Mouse (Mus musculus) liver, postnatal 0 days (tissue): ENCODE data around the gene Gm9922. TPM values are rescaled to one million over a fixed set of nuclear protein-coding genes. Genes with fewer than 3 reads are reported as not detected.

Source experiments
- ATAC-seq: fragments of 200-750 bp; cut with Nextera tagmentation; 2 replicates; pipeline ENCODE4 v1.8.0; 2017; ENCODE audit warnings: mild to moderate bottlenecking, moderate library complexity
- DNase-seq: peaks from one replicate; pipeline ENCODE4 v3.0.0-alpha.2; 2016
- H3K27ac ChIP-seq: fragments of 300-500 bp; sonication (generic); 2 replicates; pipeline ENCODE4 v1.5.1; 2014; ENCODE audit warnings: antibody characterized with exemption, moderate library complexity, mild to moderate bottlenecking, low read depth
- H3K27me3 ChIP-seq: fragments of 300-500 bp; sonication (generic); 2 replicates; pipeline ENCODE4 v1.6.1; 2014; ENCODE audit warnings: low read length, control low read depth, mixed read lengths; ENCODE audit not compliant: insufficient read depth
- H3K36me3 ChIP-seq: fragments of 300-500 bp; sonication (generic); replicated peaks from 2 replicates; pipeline ENCODE4 v1.6.1; 2014; ENCODE audit warnings: mild to moderate bottlenecking, control low read depth, low read length, moderate library complexity, mixed read lengths; ENCODE audit not compliant: insufficient read depth
- H3K4me1 ChIP-seq: fragments of 300-500 bp; sonication (generic); 2 replicates; pipeline ENCODE4 v1.6.1; 2014; ENCODE audit warnings: antibody characterized with exemption, mild to moderate bottlenecking, control low read depth; ENCODE audit not compliant: insufficient read depth
- H3K4me2 ChIP-seq: fragments of 300-500 bp; sonication (generic); 2 replicates; pipeline ENCODE4 v1.6.1; 2014; ENCODE audit warnings: low read depth, mild to moderate bottlenecking, low read length, moderate library complexity, mixed read lengths
- H3K4me3 ChIP-seq: fragments of 300-500 bp; sonication (generic); 2 replicates; pipeline ENCODE4 v1.5.1; 2014; ENCODE audit warnings: low read depth, low read length
- H3K9ac ChIP-seq: fragments of 300-500 bp; sonication (generic); replicated peaks from 2 replicates; pipeline ENCODE4 v1.6.1; 2014; ENCODE audit warnings: mild to moderate bottlenecking, moderate library complexity
- H3K9me3 ChIP-seq: fragments of 300-500 bp; sonication (generic); 2 replicates; pipeline ENCODE4 v1.6.1; 2016; ENCODE audit warnings: mild to moderate bottlenecking, control low read depth, low read length, mixed read lengths
- CTCF ChIP-seq: sonication (generic); IDR thresholded peaks from 2 replicates; pipeline ENCODE4 v1.5.1; 2016; ENCODE audit warnings: antibody characterized with exemption, low read depth
- EP300 ChIP-seq: IDR thresholded peaks from 2 replicates; pipeline ENCODE4 v1.6.1; 2016; ENCODE audit warnings: antibody characterized with exemption, low read depth, mild to moderate bottlenecking
- WGBS: fragments of 180-500 bp; shearing (Covaris S2); extraction: QIAGEN DNeasy Blood & Tissue Kit; methylation state at CpG from one replicate; pipeline ENCODE4 v1.1.7; 2014; ENCODE audit not compliant: insufficient replicate concordance; 5-methylcytosine and 5-hydroxymethylcytosine counted together
- polyA plus RNA-seq: library from polyadenylated mRNA; unstranded; fragments of >200 nt; fragmentation: Nextera tagmentation; extraction: Ambion mirVana; gene quantifications from 2 replicates; pipeline ENCODE4 v1.2.1, GENCODE M21; 2015

Gm9922 gene
- polyA plus RNA-seq, 1 experiment from 2014 or later, result not detected

DNA sequence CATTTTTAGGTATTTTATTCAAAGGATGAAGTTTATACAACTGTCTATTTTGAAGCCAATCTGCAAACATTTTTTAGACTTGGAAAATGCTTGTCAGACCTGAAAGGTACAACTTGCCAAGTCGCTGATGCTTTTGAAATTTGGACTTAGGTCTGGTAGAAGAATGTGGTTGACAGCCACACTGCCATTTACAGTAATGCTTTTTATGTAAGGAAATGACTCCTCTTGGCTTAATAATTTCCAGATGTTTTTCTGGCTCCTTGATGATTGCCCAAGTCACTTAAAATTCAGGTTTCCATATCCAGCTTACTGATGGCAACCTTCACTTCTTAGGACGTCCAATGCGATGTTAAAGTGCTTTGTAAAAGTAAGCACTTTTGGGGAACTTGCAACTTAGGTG is 17.0 kb upstream of the Gm9922 start:
- Histone ChIP-seq H3K27me3 (no peaks in the 10 kb centered on the region), H3K27ac (no peak overlapping the region), H3K9ac (no peak overlapping the region), H3K36me3 (no peaks in the 10 kb centered on the region), H3K9me3 (no peaks in the 10 kb centered on the region), H3K4me2 (no peak overlapping the region), H3K4me1 (no peaks in the 10 kb centered on the region), H3K4me3 (no peak overlapping the region)
- WGBS, result 78% methylated on average over 3 of the region's 3 CpGs
- ATAC-seq (no peak), DNase-seq (no peak)
- TF ChIP-seq EP300 (no peak), CTCF (no peak)

DNA sequence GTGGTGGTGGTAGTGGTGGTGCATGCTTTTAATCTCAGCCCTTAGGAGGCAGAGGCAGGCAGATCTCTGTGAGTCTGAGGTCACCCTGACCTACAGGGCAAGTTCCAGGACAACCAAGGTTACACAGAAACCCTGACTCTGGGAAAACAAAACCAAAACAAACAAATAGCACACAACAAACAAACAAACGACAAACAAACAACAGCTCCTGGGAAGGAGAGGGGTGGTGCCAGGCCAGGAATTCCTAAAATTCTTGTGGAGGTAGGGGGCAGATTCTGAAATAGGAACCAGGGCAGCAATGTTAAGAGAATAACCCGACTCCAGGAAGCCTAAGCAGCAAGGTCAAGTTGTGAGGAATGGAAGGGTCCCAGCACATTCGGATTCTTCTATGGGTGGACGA is 7.9 kb upstream of the Gm9922 start:
- H3K4me3 ChIP-seq, result no peak overlapping the region
- no peak overlapping the region for H3K27ac ChIP-seq
- H3K4me2 ChIP-seq, result no peak overlapping the region
- ATAC-seq (no peak), DNase-seq (no peak)
- H3K9me3 ChIP-seq, result no peaks in the 10 kb centered on the region
- H3K36me3 ChIP-seq, result no peaks in the 10 kb centered on the region
- no peaks in the 10 kb centered on the region for H3K4me1 ChIP-seq
- no peak for TF ChIP-seq CTCF
- TF ChIP-seq EP300, result no peak
- 0 out of 2 replicates have a peak, but pooled peaks cover 3% of the 10 kb centered on the region for H3K27me3 ChIP-seq
- 66% methylated on average over 4 of the region's 4 CpGs for WGBS
- no peak overlapping the region for H3K9ac ChIP-seq

DNA sequence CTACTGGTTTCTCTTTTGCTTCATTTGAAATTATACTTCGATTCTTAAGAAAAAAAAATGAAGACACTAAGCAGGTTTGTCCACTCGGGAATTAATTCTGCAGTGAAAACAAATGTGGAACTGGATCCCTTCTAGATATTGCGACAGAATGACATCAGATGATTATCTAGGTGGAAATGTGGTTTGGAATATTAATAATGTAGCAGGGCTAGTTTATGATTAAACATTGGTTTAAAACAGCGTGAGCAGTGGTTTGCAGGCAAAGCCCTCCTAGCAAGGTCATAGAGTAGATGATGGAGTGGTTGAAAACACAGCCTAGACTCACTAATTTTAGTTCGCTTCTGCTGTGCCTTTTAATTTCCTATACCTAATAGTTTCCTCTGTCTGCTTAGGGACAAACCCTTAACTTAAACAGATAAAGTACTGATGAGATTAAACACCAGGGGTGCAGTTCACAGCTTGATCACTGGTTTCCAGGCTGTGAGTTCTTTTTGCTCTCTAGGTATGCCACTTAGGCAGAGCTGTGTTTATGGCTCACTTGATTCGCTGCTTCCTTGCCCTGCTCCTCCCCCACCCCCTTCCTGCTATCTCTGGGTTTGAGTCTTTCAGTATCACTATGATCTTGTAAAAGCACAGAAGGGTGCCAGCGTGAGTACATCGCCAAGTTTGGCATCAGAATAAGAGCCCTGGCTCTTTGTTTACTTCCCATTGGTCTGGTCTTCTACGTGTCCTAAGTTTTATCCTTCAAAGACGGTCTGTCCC is 4.1 kb upstream of the Gm9922 start:
- Histone ChIP-seq H3K27me3 (peaks cover 31% of the 10 kb centered on the region), H3K27ac (no peak overlapping the region), H3K36me3 (no peaks in the 10 kb centered on the region), H3K4me2 (no peak overlapping the region), H3K9ac (no peak overlapping the region), H3K4me3 (no peak overlapping the region), H3K9me3 (no peaks in the 10 kb centered on the region), H3K4me1 (peaks cover 10% of the 10 kb centered on the region; the same call in 1 of the 2 replicates)
- TF ChIP-seq CTCF, result no peak
- TF ChIP-seq EP300, result no peak
- DNase-seq (no peak), ATAC-seq (no peak)
- 29% methylated on average over 10 of the region's 10 CpGs for WGBS

DNA sequence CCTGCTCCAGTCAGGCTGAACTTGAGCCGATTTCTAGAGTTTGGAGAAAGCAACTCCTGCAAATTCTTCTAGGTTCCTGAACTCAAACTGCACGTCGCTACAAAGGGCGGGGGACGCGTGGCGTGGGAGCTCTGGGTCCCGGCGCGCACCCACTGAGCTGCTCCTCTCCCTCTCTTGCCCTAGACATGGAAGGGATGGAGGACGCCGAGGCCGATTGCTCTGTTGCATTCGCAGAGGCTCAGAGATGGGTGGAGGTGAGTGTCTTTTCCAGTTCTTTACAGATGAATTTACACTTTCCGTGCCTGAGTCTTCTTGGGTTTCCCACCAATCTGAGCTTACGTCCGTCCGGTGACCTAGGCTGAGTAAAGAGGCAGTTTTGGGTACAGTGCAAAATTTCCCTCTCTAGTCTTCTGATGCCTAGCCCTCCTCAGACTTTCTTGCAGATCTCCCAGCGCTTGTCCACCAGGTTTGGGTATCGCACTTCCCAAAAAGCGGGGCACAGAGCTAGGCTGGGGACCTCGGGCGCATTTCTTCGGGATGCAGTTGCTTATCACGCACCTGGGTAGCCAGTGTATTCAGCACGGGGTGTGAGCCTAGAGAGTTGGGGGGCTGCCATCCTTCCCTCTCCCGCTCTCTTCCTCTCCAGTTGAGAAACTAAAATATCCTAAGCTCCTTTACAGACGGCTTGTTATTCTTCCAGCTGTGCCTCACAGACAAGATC is 518 bp upstream of the Gm9922 start:
- DNase-seq (no peak), ATAC-seq (no peak)
- Histone ChIP-seq H3K27me3 (peaks cover 37% of the 10 kb centered on the region), H3K36me3 (no peaks in the 10 kb centered on the region), H3K4me1 (peaks cover 10% of the 10 kb centered on the region; the same call in 1 of the 2 replicates), H3K9me3 (no peaks in the 10 kb centered on the region), H3K4me3 (peak overlapping the region; percentile 50), H3K27ac (no peak overlapping the region), H3K9ac (peak overlapping the region; percentile 26; the same call in 1 of the 2 replicates), H3K4me2 (peak overlapping the region; percentile 89)
- WGBS, result 2% methylated on average over 28 of the region's 28 CpGs
- TF ChIP-seq EP300, result no peak
- TF ChIP-seq CTCF, result no peak

DNA sequence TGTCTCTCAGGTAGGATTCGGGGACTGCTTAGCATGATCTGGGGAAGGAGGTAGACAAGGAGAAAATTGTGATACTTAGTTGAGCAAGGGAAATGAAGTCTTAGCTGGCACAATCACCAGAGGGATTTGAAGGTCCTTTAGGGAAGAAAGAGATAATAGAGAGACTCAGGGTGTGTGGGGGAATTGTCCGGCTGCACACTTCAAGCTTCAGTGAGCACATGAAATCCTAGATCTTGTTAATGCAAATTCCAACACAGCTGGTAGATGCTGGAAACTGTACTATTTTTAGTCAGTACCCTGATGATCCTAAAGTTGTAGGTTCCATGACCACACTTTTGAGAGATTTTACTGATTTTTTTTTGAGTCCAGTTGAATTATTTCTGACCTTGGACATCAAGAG is 15.2 kb downstream of the Gm9922 start:
- no peak for DNase-seq
- no peak overlapping the region for H3K4me3 ChIP-seq
- H3K27ac ChIP-seq, result no peak overlapping the region
- H3K4me1 ChIP-seq, result no peaks in the 10 kb centered on the region
- 73% methylated on average over 2 of the region's 2 CpGs for WGBS
- H3K4me2 ChIP-seq, result no peak overlapping the region
- H3K9me3 ChIP-seq, result no peaks in the 10 kb centered on the region
- no peak overlapping the region for H3K9ac ChIP-seq
- ATAC-seq, result no peak
- H3K27me3 ChIP-seq, result no peaks in the 10 kb centered on the region
- H3K36me3 ChIP-seq, result no peaks in the 10 kb centered on the region
- TF ChIP-seq EP300, result no peak
- no peak for TF ChIP-seq CTCF

DNA sequence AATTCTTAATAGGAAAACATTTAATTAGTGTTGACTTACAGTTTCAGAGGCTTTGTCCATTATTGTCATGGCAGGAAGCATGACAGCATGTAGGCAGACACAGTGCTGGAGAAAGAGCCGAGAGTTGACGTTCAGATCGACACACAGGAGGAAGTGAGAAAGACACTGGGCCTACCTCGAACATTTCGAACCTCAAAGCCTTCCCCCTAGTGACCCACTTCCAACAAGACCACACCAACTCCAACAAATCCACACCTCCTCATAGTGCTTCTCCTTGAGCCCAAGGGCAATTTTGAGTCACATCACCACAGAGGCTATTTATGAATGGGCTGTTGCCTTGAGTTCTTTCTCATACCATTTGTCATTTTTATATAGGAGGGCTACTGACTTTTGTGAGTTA is 22.5 kb downstream of the Gm9922 start:
- Histone ChIP-seq H3K9ac (no peak overlapping the region), H3K27me3 (no peaks in the 10 kb centered on the region), H3K9me3 (no peaks in the 10 kb centered on the region), H3K4me2 (no peak overlapping the region), H3K27ac (no peak overlapping the region), H3K4me1 (no peaks in the 10 kb centered on the region), H3K4me3 (no peak overlapping the region), H3K36me3 (no peaks in the 10 kb centered on the region)
- ATAC-seq, result no peak
- TF ChIP-seq CTCF (no peak), EP300 (no peak)
- no peak for DNase-seq
- 74% methylated on average over 5 of the region's 5 CpGs for WGBS
